Mouse (Mus musculus): ENCODE measurements at regions not wholly inside any gene's neighbourhood (a gene's known extent, or its start where the extent isn't known, plus 50 kb on each side); places are given as distances from the start of the nearest gene placed in this dataset.

DNA sequence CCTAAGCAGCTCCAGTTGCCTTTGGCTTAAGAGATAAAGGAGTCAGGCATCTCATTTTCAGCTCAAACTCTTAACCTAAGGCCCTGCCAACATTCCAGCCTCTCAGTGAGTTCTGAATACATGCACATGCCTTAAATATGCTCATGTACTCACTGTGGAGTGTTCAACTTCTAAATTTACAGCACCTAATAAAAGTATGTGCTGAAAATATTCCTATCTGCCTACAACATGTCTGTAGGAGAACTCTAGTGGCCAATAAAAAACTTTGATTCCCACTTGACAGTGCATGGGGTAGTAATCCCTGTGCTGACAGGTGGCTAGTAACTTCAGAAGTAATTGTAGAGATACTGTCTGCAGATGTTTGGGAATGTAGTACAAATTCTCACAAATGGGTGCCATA lies 319.3 kb upstream of the Intu start:
- Histone ChIP-seq H3K36me3 (replicated peaks in 1 of 2; ENCODE audit: control insufficient read depth in 1 of 2, insufficient read depth in 1 of 2, low read length in 1 of 2) (no peaks in the 10 kb centered on the region), H3K9ac (ENCODE audit: insufficient read depth, low read depth) (no peak overlapping the region), H3K4me3 (replicated peaks in 1 of 3; ENCODE audit: low read depth in 2 of 3, low read length in 2 of 3, poor library complexity in 1 of 3) (no peak overlapping the region), H3K9me3 (replicated peaks; ENCODE audit: low read length) (no peaks in the 10 kb centered on the region), H3K27me3 (replicated peaks) (no peaks in the 10 kb centered on the region), H3K4me1 (ENCODE audit: control insufficient read depth in 1 of 2, insufficient read depth in 2 of 2) (no peaks in the 10 kb centered on the region), H3K27ac (ENCODE audit: insufficient read depth, low read depth) (no peak overlapping the region), H3K79me2 (replicated peaks; ENCODE audit: control insufficient read depth, extremely low read depth, insufficient read depth, poor library complexity, severe bottlenecking) (no peaks in the 10 kb centered on the region), H3K4me2 (ENCODE audit: insufficient read depth, low read depth, poor library complexity, severe bottlenecking) (no peak overlapping the region)
- dilution Hi-C loops (cut with MboI; ENCODE audit: extremely low pct_ligation_motif_present, extremely low pct_unique_long_range_greater_than_20kb, low sequenced_read_pairs) (no loop called here), in situ Hi-C loops (cut with MboI; ENCODE audit: low pct_ligation_motif_present, low pct_unique_long_range_greater_than_20kb, low sequenced_read_pairs) (no loop called here)
- no peak for DNase-seq (ENCODE audit: extremely low read depth)
- TF ChIP-seq ELF1 (IDR thresholded peaks at IDR 0.05; ENCODE audit: low read depth, low read length), result no peak
- TF ChIP-seq USF1 (IDR thresholded peaks at IDR 0.05; ENCODE audit: low read depth, low read length), result no peak
- no peak for TF ChIP-seq MAX (IDR thresholded peaks at IDR 0.05; ENCODE audit: low read length)
- TF ChIP-seq MAZ (IDR thresholded peaks at IDR 0.05; ENCODE audit: low read depth, low read length), result no peak
- TF ChIP-seq NRF1 (IDR thresholded peaks at IDR 0.05; ENCODE audit: low read depth, low read length), result no peak
- TF ChIP-seq MXI1 (IDR thresholded peaks at IDR 0.05; ENCODE audit: low read depth, low read length), result no peak
- no peak for TF ChIP-seq JUN (IDR thresholded peaks at IDR 0.05; ENCODE audit: insufficient read depth, low read depth, low read length)
- TF ChIP-seq POLR2A (IDR thresholded peaks at IDR 0.05; ENCODE audit: low read depth, low read length), result no peak

DNA sequence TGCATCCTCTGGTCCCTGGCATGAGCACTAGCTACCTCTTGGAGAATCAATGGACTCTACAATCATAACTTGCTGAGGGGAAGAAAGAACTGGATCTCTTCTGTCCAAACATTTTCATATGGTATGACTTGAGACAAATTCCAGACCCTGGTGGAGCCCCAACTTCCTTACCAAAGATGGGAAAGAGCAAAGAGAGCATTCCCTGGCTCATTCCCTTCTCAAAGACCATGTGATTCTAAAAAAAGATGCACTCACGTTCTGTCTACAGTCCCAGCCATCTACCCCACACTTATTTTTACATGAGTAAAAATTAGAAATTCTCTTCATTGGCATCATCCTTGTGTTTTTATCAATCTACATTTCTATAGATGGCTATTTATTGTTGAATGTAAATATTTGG lies 304.3 kb upstream of the Intu start:
- H3K4me3 ChIP-seq (replicated peaks in 1 of 3; ENCODE audit: low read depth in 2 of 3, low read length in 2 of 3, poor library complexity in 1 of 3), result no peak overlapping the region
- H3K4me2 ChIP-seq (ENCODE audit: insufficient read depth, low read depth, poor library complexity, severe bottlenecking), result no peak overlapping the region
- DNase-seq (ENCODE audit: extremely low read depth), result no peak
- H3K27ac ChIP-seq (ENCODE audit: insufficient read depth, low read depth), result no peak overlapping the region
- H3K27me3 ChIP-seq (replicated peaks), result no peaks in the 10 kb centered on the region
- H3K9me3 ChIP-seq (replicated peaks; ENCODE audit: low read length), result no peaks in the 10 kb centered on the region
- no peaks in the 10 kb centered on the region for H3K4me1 ChIP-seq (ENCODE audit: control insufficient read depth in 1 of 2, insufficient read depth in 2 of 2)
- H3K36me3 ChIP-seq (replicated peaks in 1 of 2; ENCODE audit: control insufficient read depth in 1 of 2, insufficient read depth in 1 of 2, low read length in 1 of 2), result no peaks in the 10 kb centered on the region
- H3K9ac ChIP-seq (ENCODE audit: insufficient read depth, low read depth), result no peak overlapping the region
- dilution Hi-C loops (cut with MboI; ENCODE audit: extremely low pct_ligation_motif_present, extremely low pct_unique_long_range_greater_than_20kb, low sequenced_read_pairs), result no loop called here
- no peaks in the 10 kb centered on the region for H3K79me2 ChIP-seq (replicated peaks; ENCODE audit: control insufficient read depth, extremely low read depth, insufficient read depth, poor library complexity, severe bottlenecking)
- TF ChIP-seq ZNF384 (IDR thresholded peaks at IDR 0.05; ENCODE audit: low read depth, low read length) (no peak), SIN3A (IDR thresholded peaks at IDR 0.05; ENCODE audit: low read length) (no peak), MXI1 (IDR thresholded peaks at IDR 0.05; ENCODE audit: low read depth, low read length) (no peak), POLR2AphosphoS2 (IDR thresholded peaks at IDR 0.05; ENCODE audit: low read depth, low read length) (no peak), CTCF (conservative IDR thresholded peaks at IDR 0.05 in 1 of 2, IDR thresholded peaks at IDR 0.05 in 1 of 2; ENCODE audit: low read depth in 2 of 2, low read length in 2 of 2) (no peak), USF1 (IDR thresholded peaks at IDR 0.05; ENCODE audit: low read depth, low read length) (no peak), ETS1 (conservative IDR thresholded peaks at IDR 0.05; ENCODE audit: low read depth, low read length) (no peak), UBTF (IDR thresholded peaks at IDR 0.05; ENCODE audit: low read depth, low read length) (no peak), MAZ (IDR thresholded peaks at IDR 0.05; ENCODE audit: low read depth, low read length) (no peak), POLR2A (IDR thresholded peaks at IDR 0.05; ENCODE audit: low read depth, low read length) (no peak), IRF4 (IDR thresholded peaks at IDR 0.05; ENCODE audit: low read depth, low read length) (no peak), SMC3 (IDR thresholded peaks at IDR 0.05; ENCODE audit: low read depth, low read length) (no peak), MEF2A (IDR thresholded peaks at IDR 0.05; ENCODE audit: borderline replicate concordance, low read depth, low read length) (no peak), CHD2 (IDR thresholded peaks at IDR 0.05; ENCODE audit: low read length) (no peak), TCF12 (IDR thresholded peaks at IDR 0.05; ENCODE audit: low read depth, low read length) (no peak)
- in situ Hi-C loops (cut with MboI; ENCODE audit: low pct_ligation_motif_present, low pct_unique_long_range_greater_than_20kb, low sequenced_read_pairs), result no loop called here
